Mouse (Mus musculus) brain, embryonic 18.5 days (tissue): ENCODE results near the gene Smim13.
"Not testable (repeated sequence)": the region's sequence is repeated elsewhere in the genome, so short reads cannot be mapped to it uniquely, and the experiment has no call there.

Source experiments
- DNase-seq: peaks from one replicate; pipeline ENCODE4 v3.0.0-alpha.2; 2012; ENCODE audit warnings: low read depth, low spot score

Smim13 gene

GRCm38 (mm10) chr13:41249538-41250317 lies at the start of gene Smim13:
TSS of gene Smim13 (plus strand) at chr13:41249844.
- DNase-seq = peak; percentile 95

GRCm38 (mm10) chr13:41200861-41201260 lies 48.8 kb upstream of the Smim13 start:
- no peak for DNase-seq

GRCm38 (mm10) chr13:41203289-41203688 lies 46.4 kb upstream of the Smim13 start:
- no peak for DNase-seq

DNA sequence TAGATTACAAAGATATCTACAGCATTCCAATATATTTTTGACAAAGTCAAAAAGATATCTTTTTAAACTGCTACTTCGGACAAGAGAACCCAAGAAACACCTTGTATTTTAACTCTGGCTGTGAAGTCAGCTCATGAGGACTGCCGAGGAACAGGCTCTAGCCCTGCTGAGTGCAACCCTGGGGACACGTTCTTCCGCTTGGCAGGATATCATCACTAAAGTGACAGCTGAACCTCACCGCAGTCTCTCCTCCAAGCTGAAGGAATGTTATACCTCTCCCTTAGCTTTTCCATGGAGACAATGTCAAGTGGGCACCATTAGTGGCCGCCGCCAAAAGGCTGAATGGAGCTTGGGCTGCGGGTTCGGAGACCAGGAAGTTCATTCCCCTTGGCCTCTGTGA lies 46.0 kb upstream of the Smim13 start:
- no peak for DNase-seq

- not testable (repeated sequence) for DNase-seq
Measured at GRCm38 (mm10) chr13:41205568-41205967, 44.1 kb upstream of the Smim13 start.

- no peak for DNase-seq
Measured at GRCm38 (mm10) chr13:41206241-41206640, 43.4 kb upstream of the Smim13 start.

- no peak for DNase-seq
Measured at GRCm38 (mm10) chr13:41211276-41211675, 38.4 kb upstream of the Smim13 start.

DNA sequence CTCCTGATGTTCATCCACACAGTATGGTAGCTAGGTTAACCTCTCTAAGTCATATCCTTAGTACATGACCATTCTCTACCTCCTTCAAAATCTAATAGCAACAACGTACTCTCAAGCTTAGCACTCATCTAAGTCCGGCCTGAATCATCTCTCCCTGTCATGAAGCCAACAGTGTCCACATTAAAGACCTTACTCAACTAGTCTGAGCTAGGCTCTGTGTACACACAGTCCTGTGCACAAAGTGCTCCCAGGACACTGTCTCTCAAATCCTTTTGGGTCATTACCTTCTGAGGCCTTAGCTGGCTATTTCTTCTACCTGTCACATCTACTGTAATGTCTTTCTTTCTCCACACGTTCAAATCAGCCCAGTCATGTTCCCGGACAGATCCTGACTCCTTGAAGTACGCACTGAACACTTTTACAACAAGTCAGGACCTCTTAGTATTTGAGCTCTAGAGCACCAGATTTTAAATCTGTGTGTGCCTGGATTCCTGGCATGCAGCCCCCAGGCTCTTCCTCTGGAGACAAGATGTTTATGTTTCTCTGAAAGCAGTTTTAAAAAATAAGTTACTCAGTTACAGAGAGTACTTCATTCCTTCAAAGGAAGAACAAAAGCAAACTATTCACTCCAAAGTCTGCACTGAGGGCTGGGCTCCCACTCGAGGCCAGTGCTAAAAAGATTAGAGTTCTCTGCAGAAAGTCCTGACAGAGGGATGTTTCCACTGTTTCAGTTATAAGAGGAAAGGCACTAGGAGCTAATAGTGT lies 36.9 kb upstream of the Smim13 start:
- DNase-seq = no peak

GRCm38 (mm10) chr13:41215669-41216068 lies 34.0 kb upstream of the Smim13 start:
- no peak for DNase-seq

DNA sequence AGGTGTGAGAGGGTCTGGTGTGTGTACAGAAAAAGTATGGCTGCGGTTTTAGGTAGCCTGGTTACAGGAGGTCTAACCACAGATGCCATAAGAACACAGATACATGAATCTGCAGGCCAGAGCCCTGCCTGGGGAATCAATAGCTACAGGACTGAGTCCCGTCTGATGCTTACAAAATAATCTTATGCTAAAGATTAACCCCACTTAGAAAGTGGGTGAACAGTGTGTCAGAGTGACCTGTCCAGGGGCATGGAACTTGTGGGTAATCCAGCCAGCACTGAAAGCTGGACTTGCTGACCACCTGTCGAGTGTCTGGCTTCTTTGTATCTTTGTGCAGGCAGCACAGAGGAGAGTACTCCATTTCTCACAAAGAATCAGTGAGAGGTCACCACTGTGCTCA lies 33.4 kb upstream of the Smim13 start:
- no peak for DNase-seq

GRCm38 (mm10) chr13:41219056-41219455 lies 30.6 kb upstream of the Smim13 start:
- DNase-seq = no peak

- DNase-seq = no peak
Measured at GRCm38 (mm10) chr13:41219687-41220303, 29.8 kb upstream of the Smim13 start.

DNA sequence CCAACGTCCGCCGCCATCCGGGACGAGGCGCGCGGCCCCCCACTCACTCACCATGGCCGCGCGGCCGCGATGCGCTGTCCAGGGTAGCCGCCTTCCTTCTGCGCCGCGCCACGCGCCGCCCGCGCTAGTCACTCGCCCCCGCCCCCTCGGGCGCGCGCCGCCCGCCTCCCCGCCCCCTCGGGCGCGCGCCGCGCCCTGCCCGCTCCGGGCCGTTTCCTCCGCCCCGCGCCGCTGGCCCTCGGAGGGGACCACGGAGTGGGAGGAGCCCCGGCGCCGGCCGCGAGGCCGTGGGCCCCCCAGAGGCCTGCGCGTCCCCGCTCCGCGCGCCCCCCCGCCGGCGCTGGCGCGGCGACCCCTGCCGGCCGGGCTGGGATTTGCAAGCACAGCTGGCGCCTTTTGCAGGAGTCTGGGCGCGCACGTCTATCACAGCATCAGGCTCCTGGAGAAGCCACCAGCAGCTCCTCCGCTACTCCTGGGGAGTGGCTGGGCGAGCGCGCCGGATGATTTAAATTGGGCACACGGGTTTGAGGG lies 29.3 kb upstream of the Smim13 start, which contains the start of gene Elovl2:
Gene Elovl2 (minus strand): TSS at position 102 of the 531 bp plus-strand sequence.
- no peak for DNase-seq

- no peak for DNase-seq
Measured at GRCm38 (mm10) chr13:41226513-41226912, 23.1 kb upstream of the Smim13 start.

DNA sequence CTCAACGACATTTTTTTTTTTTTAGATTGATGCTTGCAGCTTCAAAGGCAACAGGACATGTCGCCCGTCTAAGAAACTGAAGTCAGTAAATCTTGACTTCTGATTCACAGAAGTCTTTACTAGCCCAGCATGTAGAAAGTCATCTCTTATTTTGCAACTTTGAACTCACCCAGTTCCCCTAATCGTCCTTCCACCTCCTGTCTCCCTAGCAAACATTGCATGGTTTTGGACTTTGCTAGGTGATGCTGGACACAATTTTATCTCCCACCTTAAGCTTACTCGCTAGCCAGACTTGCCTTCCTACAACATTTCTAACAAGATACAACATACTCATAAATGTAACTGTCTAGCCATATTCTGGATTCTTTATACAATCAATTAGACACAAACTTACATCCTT lies 21.6 kb upstream of the Smim13 start:
- no peak for DNase-seq

DNA sequence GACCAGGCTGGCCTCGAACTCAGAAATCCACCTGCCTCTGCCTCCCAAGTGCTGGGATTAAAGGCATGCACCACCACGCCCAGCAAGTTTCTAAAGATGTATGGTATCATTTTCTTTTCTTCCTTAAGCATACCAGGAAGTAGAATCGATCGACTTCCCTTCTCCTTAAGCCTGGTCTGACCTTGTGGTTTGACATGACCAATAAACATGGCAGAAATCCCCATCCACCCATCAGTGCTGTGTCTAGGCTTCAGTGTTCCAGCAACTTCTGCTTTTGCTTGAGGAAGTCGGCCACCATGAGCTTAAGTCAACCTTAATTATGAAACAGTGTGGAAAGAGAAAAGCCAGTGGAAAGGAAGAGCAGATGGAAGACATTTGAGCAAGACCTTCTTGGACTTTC lies 19.4 kb upstream of the Smim13 start:
- no peak for DNase-seq

- peak; percentile 74 for DNase-seq
Measured at GRCm38 (mm10) chr13:41231389-41231983, 18.2 kb upstream of the Smim13 start.

DNA sequence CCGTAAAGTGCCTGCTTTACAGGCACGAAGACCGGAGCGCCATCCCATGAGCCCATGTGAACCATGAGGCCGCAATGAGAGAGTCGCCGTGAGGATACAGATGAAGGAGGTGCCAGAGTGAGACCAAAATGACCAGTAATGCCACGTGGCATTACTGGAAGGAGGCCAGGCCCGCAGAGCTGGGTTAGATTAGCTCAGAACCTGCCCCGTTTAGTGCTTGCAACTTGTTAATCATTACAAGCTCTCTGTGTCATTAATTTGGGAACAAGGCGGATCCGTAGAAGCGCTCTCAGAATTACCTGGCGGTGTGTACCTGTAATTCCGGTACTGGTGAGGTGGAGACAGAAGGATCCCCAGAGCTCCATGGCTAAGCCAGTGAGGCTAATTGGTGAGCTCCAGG lies 17.4 kb upstream of the Smim13 start:
- no peak for DNase-seq

DNA sequence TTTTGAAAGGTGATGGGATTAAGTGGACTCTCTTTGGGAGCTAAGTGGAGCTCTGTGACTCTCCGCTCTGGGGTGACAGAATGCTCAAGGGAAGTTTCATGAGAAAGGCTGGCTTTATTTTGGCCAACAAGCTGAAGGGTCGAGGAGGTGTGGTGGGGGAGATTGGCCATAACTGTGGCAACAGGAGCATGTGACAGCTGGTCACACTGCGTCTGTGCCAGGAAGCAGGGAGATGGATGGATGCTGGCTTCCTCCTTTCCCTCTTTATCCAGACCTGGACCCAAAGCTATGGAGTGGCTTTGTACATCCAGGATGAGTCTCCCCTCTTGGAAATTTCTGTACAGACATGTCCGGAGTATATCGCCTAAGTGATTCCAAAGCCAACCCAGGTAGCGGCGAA lies 16.4 kb upstream of the Smim13 start:
- DNase-seq = no peak

- no peak for DNase-seq
Measured at GRCm38 (mm10) chr13:41235181-41235580, 14.5 kb upstream of the Smim13 start.

- no peak for DNase-seq
Measured at GRCm38 (mm10) chr13:41235845-41236741, 13.6 kb upstream of the Smim13 start.
